Mouse (Mus musculus) erythroblast, embryonic 14.5 days (primary cell): Measurements from ENCODE around the gene Zfp677. TPM values are rescaled to one million over a fixed set of nuclear protein-coding genes. Genes with fewer than 3 reads are reported as not detected.
A peak's percentile ranks its signal among the peaks of the same experiment; 100 is the strongest.
"Not testable (repeated sequence)": the region's sequence is repeated elsewhere in the genome, so short reads cannot be mapped to it uniquely, and the experiment has no call there.

Source experiments
- H3K27me3 ChIP-seq: 2 replicates; pipeline ENCODE4 v1.6.1; 2012; ENCODE audit warnings: inconsistent platforms; ENCODE audit not compliant: control insufficient read depth
- H3K36me3 ChIP-seq: 2 replicates; pipeline ENCODE4 v1.6.1; 2012; ENCODE audit warnings: mild to moderate bottlenecking, inconsistent platforms; ENCODE audit not compliant: control insufficient read depth
- H3K4me1 ChIP-seq: 2 replicates; pipeline ENCODE4 v1.6.1; 2012; ENCODE audit warnings: inconsistent platforms; ENCODE audit not compliant: control insufficient read depth
- H3K4me3 ChIP-seq: replicated peaks from 2 replicates; pipeline ENCODE3; 2012; ENCODE audit warnings: moderate library complexity, mild to moderate bottlenecking, inconsistent platforms
- H3K9me3 ChIP-seq: 2 replicates; pipeline ENCODE4 v1.6.1; 2012; ENCODE audit warnings: low read length, inconsistent platforms, mixed read lengths; ENCODE audit not compliant: control insufficient read depth
- GATA1 ChIP-seq: IDR thresholded peaks from 2 replicates; pipeline ENCODE4 v1.6.1; 2012; ENCODE audit warnings: low read length, inconsistent platforms, mixed read lengths
- TAL1 ChIP-seq: IDR thresholded peaks from 3 replicates; pipeline ENCODE4 v1.6.1; 2012; ENCODE audit warnings: low read length, inconsistent platforms, mixed read lengths
- polyA plus RNA-seq: library from polyadenylated mRNA; stranded (reverse); fragments of >175 nt; gene quantifications from 2 replicates; pipeline ENCODE4 v1.2.3, GENCODE M21; 2012

Zfp677 gene
- not detected in 2 replicates for polyA plus RNA-seq

GRCm38 (mm10) chr17:21383391-21384056 is at the start of gene Zfp677:
Gene Zfp677, plus strand, starts transcription at chr17:21383748.
- Histone ChIP-seq H3K9me3 (no peaks in the 10 kb centered on the region), H3K4me1 (peaks cover 10% of the 10 kb centered on the region), H3K4me3 (peak within 1 kb of the TSS; percentile 57), H3K36me3 (no peaks in the 10 kb centered on the region), H3K27me3 (no peaks in the 10 kb centered on the region)
- TF ChIP-seq GATA1, result no peak
- no peak for TF ChIP-seq TAL1

- H3K36me3 ChIP-seq, H3K4me1 ChIP-seq, H3K9me3 ChIP-seq, H3K27me3 ChIP-seq, H3K4me3 ChIP-seq: not testable (repeated sequence)
Observed at GRCm38 (mm10) chr17:21368018-21368417, 15.5 kb upstream of the Zfp677 start.

GRCm38 (mm10) chr17:21369925-21370719 is 13.4 kb upstream of the Zfp677 start:
- Histone ChIP-seq H3K9me3 (no peaks in the 10 kb centered on the region), H3K36me3 (no peaks in the 10 kb centered on the region), H3K4me1 (peaks cover 5% of the 10 kb centered on the region), H3K4me3 (no peak overlapping the region), H3K27me3 (no peaks in the 10 kb centered on the region; the same call in 1 of the 2 replicates)
- TF ChIP-seq GATA1, result no peak
- TF ChIP-seq TAL1, result no peak

- TF ChIP-seq GATA1 (no peak), TAL1 (no peak)
- Histone ChIP-seq H3K9me3 (no peaks in the 10 kb centered on the region), H3K36me3 (no peaks in the 10 kb centered on the region), H3K27me3 (no peaks in the 10 kb centered on the region), H3K4me3 (no peak overlapping the region), H3K4me1 (peaks cover 2% of the 10 kb centered on the region)
Observed at GRCm38 (mm10) chr17:21375311-21375710, 8.2 kb upstream of the Zfp677 start.

- H3K9me3 ChIP-seq, result no peaks in the 10 kb centered on the region
- TF ChIP-seq TAL1, result no peak
- no peak for TF ChIP-seq GATA1
- peaks cover 10% of the 10 kb centered on the region for H3K4me1 ChIP-seq
- peak overlapping the region; percentile 57 for H3K4me3 ChIP-seq
- H3K27me3 ChIP-seq, result no peaks in the 10 kb centered on the region
- H3K36me3 ChIP-seq, result no peaks in the 10 kb centered on the region
Observed at GRCm38 (mm10) chr17:21384057-21384411, 486 bp downstream of the Zfp677 start.

GRCm38 (mm10) chr17:21422664-21423599 is 39.4 kb downstream of the Zfp677 start, which contains the start of gene Zfp54:
Gene Zfp54, plus strand, starts transcription at chr17:21423227.
- peaks cover 24% of the 10 kb centered on the region for H3K4me1 ChIP-seq
- TF ChIP-seq GATA1 (no peak), TAL1 (no peak)
- peak within 1 kb of the TSS; percentile 69 for H3K4me3 ChIP-seq
- no peaks in the 10 kb centered on the region for H3K27me3 ChIP-seq
- H3K36me3 ChIP-seq, result no peaks in the 10 kb centered on the region
- H3K9me3 ChIP-seq, result no peaks in the 10 kb centered on the region

GRCm38 (mm10) chr17:21438806-21439400 is 55.4 kb downstream of the Zfp677 start:
- H3K36me3 ChIP-seq, H3K4me1 ChIP-seq, H3K9me3 ChIP-seq, H3K4me3 ChIP-seq, H3K27me3 ChIP-seq: not testable (repeated sequence)

Other genes starting within 250 kb of the Zfp677 start
- gene Vmn1r234, start 157.7 kb upstream of the Zfp677 start, polyA plus RNA-seq, result 0.01 TPM in 2 replicates
- 0.04 TPM in 1 of 2 replicates, not detected in the other for gene Vmn1r235, start 127.3 kb upstream of the Zfp677 start, polyA plus RNA-seq
- not detected in 2 replicates for gene Vmn1r236, start 100.8 kb upstream of the Zfp677 start, polyA plus RNA-seq
- gene Vmn1r237, start 71.9 kb upstream of the Zfp677 start, polyA plus RNA-seq, result not detected in 2 replicates
- not detected in 2 replicates for gene Zfp54, start 39.5 kb downstream of the Zfp677 start, polyA plus RNA-seq
- gene Zfp51, start 66.6 kb downstream of the Zfp677 start, polyA plus RNA-seq, result 0.03 and 0.04 TPM in 2 replicates
- gene Zfp53, start 105.2 kb downstream of the Zfp677 start, polyA plus RNA-seq, result 0.05 and 0.13 TPM in 2 replicates
- 0.01 TPM in 1 of 2 replicates, not detected in the other for gene Zfp52, start 151.8 kb downstream of the Zfp677 start, polyA plus RNA-seq
- 0.09 and 0.14 TPM in 2 replicates for gene Zfp948, start 183.3 kb downstream of the Zfp677 start, polyA plus RNA-seq